16 mouse cellular contexts compared by ENCODE assay signal in genomic region chr19:53483984-53484383, GRCm38 (mm10).
"Had no signal": no experiment of that assay in that cellular context is flagged by ENCODE, and none has a peak within 500 bp of the region (broad histone marks: within the 10 kb centered on the region; RNA-seq: fewer than 3 reads in every experiment).

No protein-coding gene starts in this region.

- H3K9me3 ChIP-seq: lung, embryonic 15.5 days; megakaryocyte, embryonic 14.5 days; midbrain, embryonic 13.5 days; midbrain, embryonic 15.5 days; neural tube, embryonic 12.5 days; stomach, embryonic 15.5 days had no signal

- ATAC-seq: liver, postnatal 0 days; lung, postnatal 0 days; midbrain, embryonic 13.5 days; midbrain, embryonic 15.5 days had no signal

- H3K4me1 ChIP-seq: midbrain, embryonic 13.5 days; midbrain, embryonic 15.5 days; neural tube, embryonic 12.5 days; stomach, embryonic 15.5 days had no signal

- H3K9ac ChIP-seq: liver, postnatal 0 days; lung, embryonic 15.5 days; midbrain, embryonic 13.5 days; midbrain, embryonic 15.5 days; neural tube, embryonic 12.5 days; stomach, embryonic 15.5 days had no signal

- H3K27me3 ChIP-seq: lung, embryonic 15.5 days; midbrain, embryonic 13.5 days; midbrain, embryonic 15.5 days; neural tube, embryonic 12.5 days; stomach, embryonic 15.5 days had no signal

- H3K4me2 ChIP-seq: lung, embryonic 15.5 days; midbrain, embryonic 11.5 days; midbrain, embryonic 13.5 days; midbrain, embryonic 15.5 days; neural tube, embryonic 12.5 days; stomach, embryonic 15.5 days had no signal

- H3K4me3 ChIP-seq: lung, embryonic 15.5 days; megakaryocyte, embryonic 14.5 days; midbrain, embryonic 13.5 days; midbrain, embryonic 15.5 days; neural tube, embryonic 12.5 days; stomach, embryonic 15.5 days had no signal

- H3K36me3 ChIP-seq: lung, embryonic 15.5 days; midbrain, embryonic 13.5 days; midbrain, embryonic 15.5 days; neural tube, embryonic 12.5 days; stomach, embryonic 15.5 days had no signal

- H3K27ac ChIP-seq: macrophage; midbrain, embryonic 13.5 days; midbrain, embryonic 15.5 days; neural tube, embryonic 12.5 days; stomach, embryonic 15.5 days had no signal

- DNase-seq: liver, postnatal 0 days; lung, adult 2 months; lung, postnatal 14 days; lung, postnatal 36 days; right cerebral cortex, postnatal 14 days; thymus, adult 2 months; thymus, postnatal 36 days had no signal
